Comparison of ENCODE assay signal across 8 mouse cellular contexts in genomic region chr1:46849758-46850157, GRCm38 (mm10). TPM values are rescaled to one million over a fixed set of nuclear protein-coding genes. Genes with fewer than 3 reads are reported as not detected.
DNase-seq lines count a peak whose midpoint lies in the region; ATAC-seq and TF ChIP-seq lines count a peak whose summit lies in the region.

No protein-coding gene starts in this region.

- H3K4me2 ChIP-seq in forebrain, embryonic 16.5 days (ENCODE audit: low read length) = no peak overlapping the region

- H3K27me3 ChIP-seq in forebrain, embryonic 10.5 days (ENCODE audit: poor library complexity, severe bottlenecking) = no peaks in the 10 kb centered on the region
- H3K27me3 ChIP-seq in forebrain, embryonic 16.5 days (replicated peaks; ENCODE audit: control insufficient read depth, insufficient read depth, low read length) = no peaks in the 10 kb centered on the region
- H3K27me3 ChIP-seq in Patski = no peaks in the 10 kb centered on the region

- H3K4me1 ChIP-seq in forebrain, embryonic 10.5 days = peaks cover 45% of the 10 kb centered on the region
- H3K4me1 ChIP-seq in forebrain, embryonic 16.5 days (replicated peaks; ENCODE audit: control insufficient read depth, insufficient read depth, low read length) = peaks cover 22% of the 10 kb centered on the region

- no peaks in the 10 kb centered on the region for H3K9me3 ChIP-seq in forebrain, embryonic 10.5 days
- H3K9me3 ChIP-seq in forebrain, embryonic 16.5 days (ENCODE audit: control insufficient read depth, low read length) = no peaks in the 10 kb centered on the region

- H3K27ac ChIP-seq in forebrain, embryonic 10.5 days = no peak overlapping the region
- no peak overlapping the region for H3K27ac ChIP-seq in forebrain, embryonic 16.5 days (ENCODE audit: low read length)

- DNase-seq in forebrain, embryonic 10.5 days (ENCODE audit: extremely low spot score, low spot score) = peak; percentile 18
- no peak for DNase-seq in Patski (ENCODE audit: low read depth, low spot score)
- DNase-seq in cerebellum, adult 9-11 months = peak; percentile 73
- peak; percentile 60 to 80 for DNase-seq in heart, adult 9 months (ENCODE audit: low spot score in 2 of 2)
- peak; percentile 47 to 91 for DNase-seq in layer of hippocampus, adult 18-20 months (ENCODE audit: low spot score in 2 of 2)
- DNase-seq in lung, postnatal 36 days = peak; percentile 95
- peak; percentile 32 for DNase-seq in right cerebral cortex, postnatal 14 days

- H3K36me3 ChIP-seq in forebrain, embryonic 10.5 days (replicated peaks) = no peaks in the 10 kb centered on the region
- H3K36me3 ChIP-seq in forebrain, embryonic 16.5 days (ENCODE audit: control insufficient read depth, insufficient read depth) = no peaks in the 10 kb centered on the region

- 76% methylated on average over 1 of the region's 1 CpGs for WGBS in forebrain, embryonic 10.5 days
- WGBS in forebrain, embryonic 16.5 days = 61% methylated on average over 1 of the region's 1 CpGs

- in situ Hi-C loops in Patski (cut with MboI; ENCODE audit: low pct_unique_long_range_greater_than_20kb) = loop anchor here (5.0 to 25.0 kb wide), 4 partner anchors 73 to 437 kb away; no protein-coding TSS in a partner anchor

- TF ChIP-seq CTCF in Patski (IDR thresholded peaks at IDR 0.05) = peak; percentile 76

- no peak overlapping the region for H3K9ac ChIP-seq in forebrain, embryonic 16.5 days (replicated peaks; ENCODE audit: low read depth, low read length)

- CTCF ChIA-PET in Patski (lab: Charles Lee) = interaction anchor here (0.8 to 3.4 kb wide), 18 partner anchors 9 to 270 kb away, joined by 3 to 21 read pairs (median 5); no protein-coding TSS in a partner anchor

- no peak for ATAC-seq in forebrain, embryonic 16.5 days
- ATAC-seq in Patski = no peak

- POLR2A ChIA-PET in Patski (lab: Charles Lee) = no interaction called here

- H3K4me3 ChIP-seq in forebrain, embryonic 10.5 days = no peak overlapping the region
- H3K4me3 ChIP-seq in forebrain, embryonic 16.5 days (replicated peaks; ENCODE audit: low read length) = no peak overlapping the region

RNA-seq across cellular contexts. Expression of gene Slc39a10, which starts 42.9 kb away (rescaled TPM):
- 63.0 and 65.0 TPM in 2 replicates for polyA plus RNA-seq in forebrain, embryonic 10.5 days (2016; fragmentation: Nextera tagmentation; extraction: Ambion mirVana)
- polyA plus RNA-seq in forebrain, embryonic 16.5 days (2015; fragmentation: Nextera tagmentation; extraction: Ambion mirVana) = 59.4 and 64.7 TPM in 2 replicates
- polyA plus RNA-seq in Patski (2021) = 49.4 TPM
- total RNA-seq in layer of hippocampus, adult 18-20 months (2021) = 100 to 1,000 TPM in 1 of 2 experiments, 10 to 100 TPM in 1; 96.4 to 102 TPM
